Mouse (Mus musculus): ENCODE measurements around the gene Srsf1.

- TF ChIP-seq MAFK (IDR thresholded peaks at IDR 0.05; ENCODE audit: insufficient replicate concordance, low read length): no peak
- TF ChIP-seq IRF4 (IDR thresholded peaks at IDR 0.05; ENCODE audit: low read depth, low read length): no peak
- no peak for TF ChIP-seq POLR2A (IDR thresholded peaks at IDR 0.05; ENCODE audit: low read depth, low read length)
- TF ChIP-seq CTCF (conservative IDR thresholded peaks at IDR 0.05 in 1 of 2, IDR thresholded peaks at IDR 0.05 in 1 of 2; ENCODE audit: low read depth in 2 of 2, low read length in 2 of 2): no peak
- TF ChIP-seq USF2 (conservative IDR thresholded peaks at IDR 0.05; ENCODE audit: low read depth, low read length): no peak
- no peak for TF ChIP-seq TCF12 (IDR thresholded peaks at IDR 0.05; ENCODE audit: low read depth, low read length)
- no peak for TF ChIP-seq ZC3H11A (IDR thresholded peaks at IDR 0.05; ENCODE audit: low read depth, low read length)
- TF ChIP-seq EP300 (IDR thresholded peaks at IDR 0.05; ENCODE audit: low read length): no peak
- TF ChIP-seq KAT2A (IDR thresholded peaks at IDR 0.05; ENCODE audit: insufficient replicate concordance, low read length): no peak
- TF ChIP-seq POLR2AphosphoS2 (IDR thresholded peaks at IDR 0.05; ENCODE audit: low read depth, low read length): no peak
- TF ChIP-seq ZKSCAN1 (IDR thresholded peaks at IDR 0.05; ENCODE audit: borderline replicate concordance, low read depth, low read length): no peak
- no peak for TF ChIP-seq TBP (conservative IDR thresholded peaks at IDR 0.05; ENCODE audit: low read depth, low read length)
- TF ChIP-seq ELF1 (IDR thresholded peaks at IDR 0.05; ENCODE audit: low read depth, low read length): no peak
Observed at GRCm38 (mm10) chr11:88002738-88003137, 44.4 kb upstream of the Srsf1 start.

Data from CH12.LX (cell line).